Mouse (Mus musculus) adrenal gland, adult 18-20 months (tissue): Measurements from ENCODE around the gene Tnfrsf17. TPM values are rescaled to one million over a fixed set of nuclear protein-coding genes. Genes with fewer than 3 reads are reported as not detected.
"Not testable (repeated sequence)": the region's sequence is repeated elsewhere in the genome, so short reads cannot be mapped to it uniquely, and the experiment has no call there.

Experiments
- DNase-seq, 2 experiments: peaks; one replicate each; pipeline ENCODE4 v3.0.0; 2021 to 2022; ENCODE audit warnings: low spot score in 2 of 2
- total RNA-seq, 2 experiments: library from RNA; stranded (reverse); gene quantifications; 1 replicate in 1 of 2; 2 replicates in 1 of 2; pipeline ENCODE4 v1.2.3; 2021

The Tnfrsf17 gene
- total RNA-seq, 2 experiments from 2014 or later: not detected

GRCm38 (mm10) chr16:11331030-11331429 is 17.4 kb downstream of the Tnfrsf17 start:
- DNase-seq: no peak

DNA sequence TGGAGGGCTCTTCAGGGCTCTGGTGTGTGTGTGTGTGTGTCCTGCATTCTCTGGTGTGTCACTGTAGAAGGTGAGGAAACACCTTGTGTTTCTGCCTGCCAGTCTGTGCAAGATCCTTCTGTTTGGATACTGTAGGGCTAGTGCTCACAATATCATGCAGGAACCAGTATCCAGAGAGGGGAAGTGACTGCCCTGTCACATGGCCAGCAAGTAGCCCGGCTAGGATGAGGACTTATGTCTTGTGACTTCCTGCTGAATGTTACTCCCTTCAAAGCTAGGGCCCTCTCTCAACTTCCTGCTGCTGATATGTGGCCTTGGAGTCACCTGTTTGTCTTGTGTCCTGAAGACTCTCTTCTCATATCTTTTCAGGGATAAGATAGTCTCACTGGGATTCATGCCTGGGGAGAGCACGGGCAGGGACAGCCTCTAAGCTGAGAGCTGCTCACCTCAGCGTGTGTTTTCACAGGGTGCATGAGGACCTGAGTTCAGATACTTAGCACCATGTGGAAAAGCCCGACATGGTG is 29.7 kb downstream of the Tnfrsf17 start:
- DNase-seq: no peak

DNA sequence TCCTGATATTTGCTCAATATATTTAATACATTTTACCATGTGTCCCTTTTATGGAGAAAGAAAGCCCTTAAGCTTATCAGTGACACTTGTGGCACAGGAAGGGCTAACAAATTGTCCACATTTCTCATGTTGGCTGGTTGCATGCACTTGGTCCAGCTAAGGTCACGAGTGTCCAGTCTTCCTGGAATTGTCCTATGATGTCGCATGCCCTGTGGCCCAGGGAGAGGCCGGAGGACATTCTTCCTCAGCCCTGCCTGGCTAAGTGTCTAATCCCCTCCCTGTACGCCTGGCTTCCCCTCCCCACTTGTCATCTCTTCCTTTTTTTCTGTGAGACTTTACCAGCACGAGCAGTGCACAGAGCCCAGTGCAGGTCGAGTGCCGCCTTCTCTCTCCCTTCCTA is 38.3 kb downstream of the Tnfrsf17 start:
- no peak for DNase-seq

DNA sequence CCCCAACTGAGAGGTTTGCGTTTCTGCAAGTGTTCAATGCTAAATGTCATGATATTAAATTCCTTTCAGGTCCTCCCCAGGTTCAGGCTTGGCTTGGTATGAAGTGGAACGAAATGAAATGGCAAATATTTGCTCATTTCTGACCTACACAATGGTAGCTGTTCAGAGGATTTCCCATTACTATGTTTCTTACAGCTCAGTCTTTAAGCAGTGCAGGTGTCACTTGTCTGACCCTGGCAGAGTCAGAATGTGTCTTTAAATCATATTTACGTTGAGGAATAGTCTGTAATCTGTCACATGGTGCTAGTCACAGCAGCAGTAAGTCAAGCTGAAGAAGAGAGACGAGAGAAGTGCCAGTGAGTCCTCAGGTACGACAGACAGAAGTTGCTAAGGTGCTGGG is 45.6 kb downstream of the Tnfrsf17 start:
- no peak for DNase-seq

DNA sequence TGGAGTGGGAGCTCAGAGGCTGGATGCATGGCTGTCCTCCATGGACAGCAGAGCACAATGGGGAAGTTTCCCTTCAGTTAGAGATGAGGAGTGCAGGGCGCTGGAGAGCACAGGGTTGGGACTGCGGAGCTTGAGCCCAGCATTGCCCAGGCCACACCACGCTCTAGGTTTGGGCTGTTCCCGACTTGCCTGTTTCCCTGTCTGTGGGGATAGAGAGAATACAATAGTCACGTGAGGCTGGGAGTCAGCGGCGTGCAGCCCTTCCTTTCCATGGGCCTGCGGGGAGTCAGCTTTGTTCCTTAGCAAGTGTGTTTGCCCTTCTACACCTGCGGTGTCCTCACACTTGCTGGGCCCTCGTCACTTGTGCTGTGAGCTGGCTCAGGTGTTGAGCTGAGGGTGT is 46.3 kb downstream of the Tnfrsf17 start:
- DNase-seq: no peak

DNA sequence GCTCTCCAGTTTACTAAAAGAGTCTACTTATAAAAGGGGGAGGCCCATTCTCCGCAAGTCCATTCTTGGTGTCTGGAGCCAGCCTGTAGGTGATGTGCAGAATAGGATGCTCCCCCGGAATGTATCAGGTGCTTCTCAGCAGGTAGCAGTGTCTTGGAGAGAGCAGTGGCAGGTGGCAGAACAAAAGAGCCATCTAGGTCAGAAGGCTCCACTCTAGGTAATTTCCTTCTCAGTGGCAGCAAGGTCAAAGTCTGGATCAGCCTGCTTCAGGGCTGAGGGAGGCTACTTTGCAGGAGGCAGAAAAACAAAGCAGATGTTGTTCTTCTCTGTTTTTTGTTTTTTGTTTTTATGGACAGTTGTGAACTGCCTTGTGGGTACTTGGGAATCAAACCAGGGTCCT is 47.0 kb downstream of the Tnfrsf17 start:
- DNase-seq: not testable (repeated sequence)

GRCm38 (mm10) chr16:11365626-11366025 is 52.0 kb downstream of the Tnfrsf17 start:
- DNase-seq: no peak

GRCm38 (mm10) chr16:11366851-11367250 is 53.2 kb downstream of the Tnfrsf17 start:
- no peak for DNase-seq

- DNase-seq: no peak
These were observed 54.8 kb downstream of the Tnfrsf17 start for GRCm38 (mm10) chr16:11368412-11368811.

DNA sequence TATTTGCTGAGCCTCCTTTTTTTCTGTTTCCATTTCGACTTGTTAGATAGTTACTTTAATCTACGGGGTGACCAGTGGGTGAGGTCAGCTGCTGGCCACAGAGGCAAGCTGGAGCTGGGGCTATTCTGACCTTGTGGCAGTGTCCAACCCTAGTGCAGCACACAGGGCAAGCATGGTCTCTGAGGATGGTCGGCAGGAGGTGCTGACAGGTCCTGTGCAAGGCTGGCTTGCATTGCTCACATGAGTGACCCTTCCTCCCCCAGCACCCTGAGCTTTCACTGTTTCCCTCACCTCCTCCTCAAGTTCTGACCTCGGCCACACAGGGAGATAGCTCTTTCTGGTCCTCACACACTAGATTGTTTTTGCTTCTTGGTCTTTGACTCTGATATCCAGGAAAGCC is 55.5 kb downstream of the Tnfrsf17 start:
- no peak for DNase-seq

GRCm38 (mm10) chr16:11369642-11370041 is 56.0 kb downstream of the Tnfrsf17 start:
- no peak for DNase-seq

Other genes starting within 250 kb of the Tnfrsf17 start
- gene Litaf, start 247.7 kb upstream of the Tnfrsf17 start, total RNA-seq: 10 to 100 TPM; 48.5 to 56.4 TPM
- 10 to 100 TPM; 39.4 to 56.6 TPM for gene Txndc11, start 179.2 kb upstream of the Tnfrsf17 start, total RNA-seq
- gene Zc3h7a, start 137.4 kb upstream of the Tnfrsf17 start, total RNA-seq: 10 to 100 TPM; 62.7 to 79.7 TPM
- 10 to 100 TPM; 73.7 to 82.3 TPM for gene Rsl1d1, start 110.5 kb upstream of the Tnfrsf17 start, total RNA-seq
- gene Gspt1, start 59.5 kb upstream of the Tnfrsf17 start, total RNA-seq: 100 to 1,000 TPM; 110 to 145 TPM
- gene Snx29, start 9.1 kb downstream of the Tnfrsf17 start, total RNA-seq: 10 to 100 TPM; 13.6 to 15.4 TPM